Mouse (Mus musculus): Measurements from ENCODE around the gene Mrm3. TPM values are rescaled to one million over a fixed set of nuclear protein-coding genes. Genes with fewer than 3 reads are reported as not detected.
A peak's percentile ranks its signal among the peaks of the same experiment; 100 is the strongest.
"Not testable (repeated sequence)": the region's sequence is repeated elsewhere in the genome, so short reads cannot be mapped to it uniquely, and the experiment has no call there.

Gene Mrm3
- polyA plus RNA-seq (2012; ENCODE audit: insufficient read depth, insufficient read length, missing spikeins): 18.2 and 26.8 TPM in 2 replicates

- H3K27ac ChIP-seq (replicated peaks; ENCODE audit: low read depth, low read length): peak within 1 kb of the TSS; percentile 74
- no peaks in the 10 kb centered on the region for H3K4me1 ChIP-seq (ENCODE audit: control insufficient read depth, insufficient read depth, insufficient read length, low read length)
Measured at GRCm38 (mm10) chr11:76242901-76243810, at the start of gene Mrm3, which contains the start of gene Glod4. Gene Mrm3, plus strand, starts transcription at chr11:76243715. Gene Glod4, minus strand, starts transcription at chr11:76243725.

GRCm38 (mm10) chr11:76196275-76196976, 47.1 kb upstream of the Mrm3 start:
- H3K27ac ChIP-seq (replicated peaks; ENCODE audit: low read depth, low read length): no peak overlapping the region
- no peaks in the 10 kb centered on the region for H3K4me1 ChIP-seq (ENCODE audit: control insufficient read depth, insufficient read depth, insufficient read length, low read length)
- no peak overlapping the region for H3K4me3 ChIP-seq (ENCODE audit: insufficient read depth, low read depth, low read length)

More at GRCm38 (mm10) chr11:76242901-76243810, at the start of gene Mrm3, which contains the start of gene Glod4:
- H3K4me3 ChIP-seq (ENCODE audit: insufficient read depth, low read depth, low read length): peak within 1 kb of the TSS; percentile 82

GRCm38 (mm10) chr11:76196977-76197469, 46.5 kb upstream of the Mrm3 start:
- Histone ChIP-seq H3K4me3 (ENCODE audit: insufficient read depth, low read depth, low read length) (no peak overlapping the region), H3K27ac (replicated peaks; ENCODE audit: low read depth, low read length) (no peak overlapping the region), H3K4me1 (ENCODE audit: control insufficient read depth, insufficient read depth, insufficient read length, low read length) (no peaks in the 10 kb centered on the region)

- H3K4me1 ChIP-seq (ENCODE audit: control insufficient read depth, insufficient read depth, insufficient read length, low read length): no peaks in the 10 kb centered on the region
- H3K27ac ChIP-seq (replicated peaks; ENCODE audit: low read depth, low read length): 0 out of 2 replicates have a peak overlapping the region, but pooled peaks have one; percentile 19
- peak overlapping the region; percentile 85 for H3K4me3 ChIP-seq (ENCODE audit: insufficient read depth, low read depth, low read length)
Measured at GRCm38 (mm10) chr11:76201761-76202674, 41.5 kb upstream of the Mrm3 start.

GRCm38 (mm10) chr11:76206793-76207192, 36.7 kb upstream of the Mrm3 start:
- Histone ChIP-seq H3K4me1 (ENCODE audit: control insufficient read depth, insufficient read depth, insufficient read length, low read length) (no peaks in the 10 kb centered on the region), H3K27ac (replicated peaks; ENCODE audit: low read depth, low read length) (no peak overlapping the region), H3K4me3 (ENCODE audit: insufficient read depth, low read depth, low read length) (no peak overlapping the region)

- no peak overlapping the region for H3K27ac ChIP-seq (replicated peaks; ENCODE audit: low read depth, low read length)
- no peak overlapping the region for H3K4me3 ChIP-seq (ENCODE audit: insufficient read depth, low read depth, low read length)
- H3K4me1 ChIP-seq (ENCODE audit: control insufficient read depth, insufficient read depth, insufficient read length, low read length): peaks cover 4% of the 10 kb centered on the region; the same call in 1 of the 2 replicates
Measured at GRCm38 (mm10) chr11:76210228-76210985, 33.1 kb upstream of the Mrm3 start.

DNA sequence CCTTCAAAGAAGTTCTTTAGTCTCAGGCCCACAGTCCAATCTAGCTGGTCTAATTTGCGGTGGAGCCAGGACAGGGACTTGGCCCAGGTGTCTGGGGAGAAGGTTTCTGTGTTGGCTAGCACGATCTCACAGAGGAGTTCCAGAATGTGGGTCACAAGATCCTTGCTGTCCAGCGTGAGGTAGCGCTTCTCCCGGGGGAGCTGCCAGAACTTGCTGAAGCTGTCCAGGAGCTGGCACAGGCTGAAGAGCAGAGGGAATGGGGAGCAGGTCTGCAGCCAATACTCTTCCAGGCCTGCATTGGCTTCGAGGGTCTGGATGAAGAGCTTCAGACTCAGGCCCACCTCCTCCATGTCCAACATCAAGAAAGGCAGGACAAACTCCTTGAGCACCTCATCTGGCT, 31.9 kb upstream of the Mrm3 start:
- not testable (repeated sequence) for H3K4me1 ChIP-seq (ENCODE audit: control insufficient read depth, insufficient read depth, insufficient read length, low read length); H3K27ac ChIP-seq (replicated peaks; ENCODE audit: low read depth, low read length); H3K4me3 ChIP-seq (ENCODE audit: insufficient read depth, low read depth, low read length)

GRCm38 (mm10) chr11:76213841-76214240, 29.7 kb upstream of the Mrm3 start:
- Histone ChIP-seq H3K4me3 (ENCODE audit: insufficient read depth, low read depth, low read length) (no peak overlapping the region), H3K27ac (replicated peaks; ENCODE audit: low read depth, low read length) (no peak overlapping the region), H3K4me1 (ENCODE audit: control insufficient read depth, insufficient read depth, insufficient read length, low read length) (peaks cover 4% of the 10 kb centered on the region; the same call in 1 of the 2 replicates)

- H3K27ac ChIP-seq (replicated peaks; ENCODE audit: low read depth, low read length): no peak overlapping the region
- peaks cover 4% of the 10 kb centered on the region; the same call in 1 of the 2 replicates for H3K4me1 ChIP-seq (ENCODE audit: control insufficient read depth, insufficient read depth, insufficient read length, low read length)
- H3K4me3 ChIP-seq (ENCODE audit: insufficient read depth, low read depth, low read length): no peak overlapping the region
Measured at GRCm38 (mm10) chr11:76215011-76215410, 28.5 kb upstream of the Mrm3 start.

- Histone ChIP-seq H3K27ac (replicated peaks; ENCODE audit: low read depth, low read length) (no peak overlapping the region), H3K4me1 (ENCODE audit: control insufficient read depth, insufficient read depth, insufficient read length, low read length) (peaks cover 4% of the 10 kb centered on the region; the same call in 1 of the 2 replicates), H3K4me3 (ENCODE audit: insufficient read depth, low read depth, low read length) (no peak overlapping the region)
Measured at GRCm38 (mm10) chr11:76216049-76216540, 27.4 kb upstream of the Mrm3 start.

GRCm38 (mm10) chr11:76216681-76217389, 26.7 kb upstream of the Mrm3 start:
- Histone ChIP-seq H3K27ac (replicated peaks; ENCODE audit: low read depth, low read length) (peak overlapping the region; percentile 79), H3K4me1 (ENCODE audit: control insufficient read depth, insufficient read depth, insufficient read length, low read length) (peaks cover 3% of the 10 kb centered on the region; the same call in 1 of the 2 replicates), H3K4me3 (ENCODE audit: insufficient read depth, low read depth, low read length) (peak overlapping the region; percentile 76)

DNA sequence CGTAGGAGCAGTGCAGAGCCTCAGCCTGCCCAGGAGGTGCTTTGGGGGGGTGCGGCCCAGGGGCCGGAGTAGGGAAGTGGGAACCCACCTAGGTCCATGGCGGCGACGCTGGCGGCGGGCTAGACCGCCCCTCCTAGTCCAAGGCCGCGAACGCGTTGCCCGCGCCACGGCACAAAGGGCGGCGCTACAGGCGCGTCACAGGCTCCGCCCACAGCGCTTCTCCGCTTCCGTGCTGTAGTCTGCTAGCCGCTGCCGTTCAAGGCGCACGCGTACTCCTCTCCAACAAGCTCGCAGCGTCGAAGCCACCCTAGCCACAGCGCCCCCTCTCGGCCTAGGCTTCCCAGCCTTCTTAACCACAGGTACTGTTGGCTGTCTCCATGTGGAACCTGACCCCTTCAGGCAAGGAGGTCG, 26.1 kb upstream of the Mrm3 start, which contains the start of the genes Dbil5 and Gemin4:
Gene Dbil5, plus strand, starts transcription at position 219 of the 411 bp plus-strand sequence.
Gene Gemin4, minus strand, starts transcription at position 275 of the 411 bp plus-strand sequence.
- H3K4me1 ChIP-seq (ENCODE audit: control insufficient read depth, insufficient read depth, insufficient read length, low read length): no peaks in the 10 kb centered on the region
- peak within 1 kb of the TSS; percentile 79 for H3K27ac ChIP-seq (replicated peaks; ENCODE audit: low read depth, low read length)

DNA sequence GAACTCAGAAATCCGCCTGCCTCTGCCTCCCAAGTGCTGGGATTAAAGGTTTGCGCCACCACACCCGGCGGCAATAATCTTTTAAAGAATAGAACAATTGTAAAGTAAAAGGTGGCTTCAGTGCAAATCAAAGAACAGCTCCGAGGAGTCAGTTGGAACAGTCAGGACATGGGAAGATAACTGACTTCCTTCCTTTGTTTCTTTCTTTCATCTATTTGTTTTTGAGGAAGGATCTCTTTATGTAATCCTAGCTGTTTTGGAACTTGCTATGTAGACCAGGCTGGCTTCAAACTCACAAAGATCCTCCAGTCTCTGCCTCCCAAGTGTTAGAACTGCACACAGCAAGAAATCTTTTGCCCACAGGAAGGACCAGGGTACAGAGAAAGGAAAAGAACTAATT, 18.9 kb upstream of the Mrm3 start:
- Histone ChIP-seq H3K27ac (replicated peaks; ENCODE audit: low read depth, low read length) (no peak overlapping the region), H3K4me1 (ENCODE audit: control insufficient read depth, insufficient read depth, insufficient read length, low read length) (no peaks in the 10 kb centered on the region), H3K4me3 (ENCODE audit: insufficient read depth, low read depth, low read length) (no peak overlapping the region)

More for the DNA sequence above, 26.1 kb upstream of the Mrm3 start, which contains the start of the genes Dbil5 and Gemin4:
- H3K4me3 ChIP-seq (ENCODE audit: insufficient read depth, low read depth, low read length): peak within 1 kb of the TSS; percentile 76

Measured in brown adipose tissue, adult 24 weeks (tissue).